Mouse (Mus musculus) liver, adult 2 months (tissue): ENCODE measurements around the gene Pptc7.
A peak's percentile ranks its signal among the peaks of the same experiment; 100 is the strongest.

Experiments used
- CTCF ChIP-seq: fragments of 200-500 bp; IDR thresholded peaks from 2 replicates; pipeline ENCODE4 v1.5.1; 2011; ENCODE audit warnings: low read depth, low read length, control low read depth
- POLR2A ChIP-seq: fragments of 200-500 bp; IDR thresholded peaks from 2 replicates; pipeline ENCODE4 v1.6.1; 2011; ENCODE audit warnings: low read length, control low read depth; ENCODE audit not compliant: insufficient read depth; ENCODE audit errors: extremely low read depth

DNA sequence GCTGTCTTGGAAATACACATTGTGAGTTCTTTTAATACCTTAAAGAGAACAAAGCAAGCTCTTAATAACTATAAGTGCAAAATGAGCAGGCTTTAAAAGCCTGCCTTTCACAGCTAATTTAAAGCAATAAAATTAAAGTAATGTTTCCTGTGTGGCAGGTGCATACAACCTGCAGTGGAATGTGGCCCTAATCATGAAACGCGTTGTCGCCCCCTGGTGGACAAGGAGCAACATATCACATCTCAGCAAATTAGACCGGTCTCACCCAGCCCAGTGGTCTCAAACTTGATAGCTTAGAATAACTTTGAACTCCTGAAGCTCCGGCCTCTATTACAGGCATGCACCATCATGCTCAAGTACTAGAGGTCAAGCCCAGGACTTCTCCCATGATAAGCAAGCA, 60.1 kb downstream of the Pptc7 start:
- TF ChIP-seq POLR2A (no peak), CTCF (peak; percentile 79)
